Mouse (Mus musculus) T-helper 1 cell (primary cell): ENCODE results near the gene Spred2.
"Not testable (repeated sequence)": the region's sequence is repeated elsewhere in the genome, so short reads cannot be mapped to it uniquely, and the experiment has no call there.

Source experiments
- in situ Hi-C: fragments of 300-600 bp; cut with MboI, MseI; formaldehyde crosslinking; loops from one replicate; pipeline ENCODE4 v1.15.1; 2025; ENCODE audit warnings: high pct_unique_total_duplicates

The Spred2 gene

DNA sequence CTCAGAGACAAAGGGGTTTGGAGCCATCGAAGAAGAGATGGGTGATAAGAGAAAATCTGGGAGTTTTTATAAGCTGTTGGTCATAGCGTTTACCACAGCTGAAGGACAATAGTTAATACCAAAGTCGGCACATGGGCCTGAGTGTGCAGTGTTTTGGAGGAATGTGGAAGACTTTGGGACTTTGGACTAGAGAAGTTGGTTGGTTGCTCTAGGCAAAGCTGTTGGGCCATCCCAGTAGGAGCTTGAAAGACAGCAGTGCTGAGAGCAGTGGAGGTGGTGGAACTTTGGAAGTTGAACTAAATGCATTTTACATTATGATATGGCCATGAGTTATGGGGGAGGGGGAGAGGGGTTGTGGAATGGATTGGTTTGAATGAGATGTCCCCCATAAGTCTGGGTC lies 89.2 kb downstream of the Spred2 start:
- in situ Hi-C loops = loop anchor here (10.0 to 25.0 kb wide), 2 partner anchors 401 to 589 kb away; no protein-coding TSS in a partner anchor

DNA sequence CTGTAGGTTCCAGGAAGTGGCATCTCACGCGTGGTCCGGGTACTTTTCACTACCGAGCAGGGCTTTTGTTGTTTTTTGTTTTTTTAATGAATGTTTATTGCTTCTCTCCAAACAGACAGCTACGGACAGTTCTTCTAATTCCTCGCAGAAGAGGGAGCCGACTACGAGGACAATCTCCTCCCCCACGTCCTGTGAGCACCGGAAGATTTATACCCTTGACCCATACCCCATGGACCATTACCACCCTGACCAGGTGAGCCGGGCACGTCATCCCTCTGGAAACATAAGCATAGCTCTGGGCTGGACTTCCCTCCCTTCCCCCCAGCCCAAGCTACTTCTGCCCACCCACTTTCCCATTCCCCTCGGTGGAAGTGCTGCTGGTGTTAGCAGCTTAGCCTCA lies 93.8 kb downstream of the Spred2 start:
- in situ Hi-C loops = loop anchor here (10.0 to 25.0 kb wide), 2 partner anchors 406 to 593 kb away; no protein-coding TSS in a partner anchor

DNA sequence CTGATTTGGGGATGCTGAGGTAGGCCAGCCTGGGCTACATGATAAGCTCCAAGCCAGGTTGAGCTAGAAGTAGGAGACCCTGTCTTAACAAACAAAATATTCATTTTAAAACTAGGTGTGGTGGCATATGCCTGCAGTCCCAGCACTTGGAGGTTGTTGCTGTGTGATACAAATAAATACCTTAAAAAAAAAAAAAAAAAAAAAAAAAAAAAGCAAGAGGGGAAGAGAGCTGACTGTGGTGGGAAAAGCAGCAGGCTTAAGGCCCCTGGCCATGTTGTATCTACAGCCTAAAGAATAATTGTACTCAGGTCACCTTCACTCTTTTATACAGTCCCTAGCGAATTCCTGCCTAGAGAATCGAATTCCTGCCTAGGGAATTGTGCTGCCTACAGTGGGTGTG lies 94.7 kb downstream of the Spred2 start:
- in situ Hi-C loops = loop anchor here (10.0 to 25.0 kb wide), 2 partner anchors 407 to 594 kb away; no protein-coding TSS in a partner anchor

DNA sequence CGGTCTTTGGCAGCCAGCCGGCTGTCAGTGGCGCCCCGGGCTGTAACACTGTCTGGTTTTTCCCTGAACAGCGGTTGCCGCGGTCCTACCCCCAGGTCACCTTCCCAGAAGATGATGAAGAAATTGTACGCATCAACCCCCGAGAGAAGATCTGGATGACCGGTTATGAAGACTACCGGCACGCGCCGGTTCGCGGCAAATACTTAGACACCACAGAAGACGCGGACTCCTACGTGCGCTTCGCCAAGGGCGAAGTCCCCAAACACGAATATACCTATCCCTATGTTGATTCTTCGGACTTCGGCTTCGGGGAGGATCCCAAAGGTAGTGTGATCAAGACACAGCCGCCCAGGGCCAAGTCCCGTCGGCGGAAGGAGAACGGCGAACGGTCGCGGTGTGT lies 96.5 kb downstream of the Spred2 start:
- in situ Hi-C loops = loop anchor here (25.0 kb wide), 1 partner anchor 408 kb away; no protein-coding TSS in a partner anchor

DNA sequence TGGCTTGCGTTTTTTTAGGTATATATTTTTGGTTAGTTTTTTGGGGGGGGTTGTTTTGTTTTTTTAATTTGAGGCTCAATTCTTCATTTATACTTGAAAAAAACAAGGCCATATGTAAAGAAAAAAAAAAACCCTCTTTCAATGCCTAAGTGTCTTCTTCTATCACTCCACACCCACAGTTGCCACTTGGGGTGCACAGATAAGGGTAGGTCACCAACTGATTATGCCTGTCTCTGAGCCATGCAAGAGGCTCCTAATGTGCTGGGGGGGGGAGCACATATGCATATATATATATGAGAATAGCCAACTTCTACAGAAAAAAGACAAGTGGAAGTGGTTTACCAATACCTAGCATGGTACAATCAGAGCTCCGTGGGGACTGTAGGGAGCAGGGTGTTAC lies 98.3 kb downstream of the Spred2 start:
- in situ Hi-C loops = loop anchor here (25.0 kb wide), 1 partner anchor 410 kb away; no protein-coding TSS in a partner anchor

DNA sequence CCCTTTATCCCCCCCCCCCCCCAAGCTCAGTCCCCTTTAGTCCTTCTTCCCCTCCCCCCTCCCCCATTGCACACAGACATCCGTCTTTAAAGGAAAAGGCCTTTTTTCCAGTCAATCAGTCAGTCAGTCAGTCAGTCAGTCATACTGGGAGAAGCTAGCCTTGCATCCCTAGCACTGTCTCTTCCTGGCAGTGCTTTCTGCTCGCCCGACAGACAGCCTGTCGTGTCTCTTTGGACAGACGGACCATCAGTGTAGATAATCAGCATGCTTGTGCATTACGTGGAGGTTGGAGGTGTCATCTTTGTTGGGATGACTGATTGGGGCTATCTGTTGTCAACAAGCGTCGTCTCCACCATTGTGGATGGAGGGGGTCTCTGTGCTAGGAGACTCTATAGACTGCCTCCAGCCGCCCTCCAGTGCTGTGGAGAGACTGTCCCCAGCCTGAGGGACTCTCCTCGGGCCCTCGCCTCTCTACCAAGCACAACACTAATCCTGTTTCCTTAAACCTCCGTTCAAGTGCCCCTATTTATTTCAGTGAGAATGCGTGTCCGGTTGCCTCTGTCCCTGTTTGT lies 98.8 kb downstream of the Spred2 start:
- in situ Hi-C loops = loop anchor here (25.0 kb wide), 1 partner anchor 411 kb away; no protein-coding TSS in a partner anchor

DNA sequence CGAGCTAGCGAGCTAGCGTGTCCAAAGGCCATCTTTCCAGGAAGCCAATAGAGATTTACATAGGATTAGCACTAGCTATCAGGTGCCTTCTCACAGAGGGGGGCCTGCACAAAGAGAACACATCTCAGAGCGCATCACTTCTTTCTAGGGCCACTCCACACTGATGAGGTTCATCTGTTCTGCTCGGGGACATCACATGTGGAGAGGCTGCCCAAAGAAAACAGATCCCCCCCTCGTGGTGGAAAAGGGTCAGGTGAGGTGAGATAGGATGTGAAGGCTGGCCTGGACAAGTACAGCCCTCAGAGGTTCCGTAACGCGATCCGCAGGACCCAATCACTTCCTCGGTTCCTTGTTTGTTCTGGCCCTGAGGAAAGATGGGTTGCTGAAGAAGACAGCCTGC lies 101.7 kb downstream of the Spred2 start:
- in situ Hi-C loops = no loop called here

DNA sequence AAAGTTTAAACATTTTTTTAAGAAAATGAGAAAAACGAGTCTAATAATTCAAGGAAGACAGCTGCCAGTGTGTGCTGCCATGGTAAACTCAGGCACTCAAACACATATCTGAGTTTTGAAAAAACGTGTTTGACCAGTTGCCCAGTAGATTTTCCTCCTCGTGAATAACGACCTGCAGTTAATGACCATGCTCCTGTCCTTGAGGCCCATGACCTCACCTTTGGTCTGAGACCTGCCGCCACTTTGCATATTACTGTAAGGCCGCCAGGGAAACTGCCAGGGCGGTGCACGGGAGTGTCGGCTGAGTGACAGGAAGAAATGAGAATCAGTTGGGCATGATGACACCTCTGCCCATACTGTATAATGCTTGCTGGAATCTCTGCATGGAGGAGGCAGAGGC lies 103.5 kb downstream of the Spred2 start:
- in situ Hi-C loops = no loop called here

DNA sequence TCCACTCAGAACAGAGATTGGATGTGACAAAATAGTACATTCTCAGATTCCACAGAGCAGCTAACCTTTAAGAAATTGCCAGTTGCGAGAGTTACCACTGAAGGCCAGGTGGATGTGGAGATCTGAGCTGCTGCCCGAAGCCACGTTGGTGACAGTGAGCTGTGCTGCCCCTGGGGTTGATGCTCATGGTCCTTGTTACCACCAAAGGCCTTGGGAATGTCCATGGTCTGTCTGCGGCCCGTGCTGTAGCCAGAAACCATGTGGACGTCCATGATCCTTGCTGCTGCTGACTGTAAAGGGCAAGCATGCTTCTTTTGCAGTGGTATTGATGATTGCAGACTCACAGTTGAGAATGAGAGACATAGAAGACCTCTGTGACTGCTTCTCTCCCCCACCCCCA lies 104.2 kb downstream of the Spred2 start:
- in situ Hi-C loops = no loop called here

DNA sequence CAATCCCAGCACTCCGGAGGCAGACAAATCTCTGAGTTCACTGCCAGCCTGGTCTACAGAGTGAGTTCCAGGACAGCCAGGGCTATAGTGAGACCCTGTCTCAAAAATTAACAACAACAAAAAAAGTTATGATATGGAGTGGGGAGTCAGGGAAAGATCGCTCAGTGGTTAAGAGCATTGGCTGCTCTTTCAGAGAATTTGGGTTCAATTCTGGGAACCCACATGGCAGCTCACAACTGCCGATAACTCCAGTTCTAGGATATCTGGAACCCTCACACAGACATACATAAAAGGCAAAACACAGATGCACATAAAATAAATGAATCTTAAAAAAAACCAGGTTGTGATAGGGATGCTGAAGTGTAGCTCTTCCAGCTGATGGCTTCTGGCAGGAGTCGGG lies 104.8 kb downstream of the Spred2 start:
- in situ Hi-C loops = no loop called here

DNA sequence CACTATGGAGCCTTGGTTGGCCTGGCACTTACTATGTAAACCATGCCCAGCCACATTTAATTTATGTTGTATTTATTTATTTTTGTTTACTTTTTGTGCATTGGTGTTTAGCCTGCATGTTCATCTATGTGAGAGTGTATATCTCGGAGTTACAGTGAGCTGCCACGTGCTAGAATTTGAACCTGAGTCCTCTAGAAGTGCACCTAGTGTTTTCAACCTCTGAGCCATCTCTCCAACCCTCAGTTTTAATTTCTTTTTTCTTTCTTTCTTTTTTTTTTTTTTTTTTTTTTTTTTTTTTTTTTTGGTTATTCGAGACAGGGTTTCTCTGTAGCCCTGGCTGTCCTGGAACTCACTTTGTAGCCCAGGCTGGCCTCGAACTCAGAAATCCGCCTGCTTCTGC lies 106.8 kb downstream of the Spred2 start:
- in situ Hi-C loops = not testable (repeated sequence)

DNA sequence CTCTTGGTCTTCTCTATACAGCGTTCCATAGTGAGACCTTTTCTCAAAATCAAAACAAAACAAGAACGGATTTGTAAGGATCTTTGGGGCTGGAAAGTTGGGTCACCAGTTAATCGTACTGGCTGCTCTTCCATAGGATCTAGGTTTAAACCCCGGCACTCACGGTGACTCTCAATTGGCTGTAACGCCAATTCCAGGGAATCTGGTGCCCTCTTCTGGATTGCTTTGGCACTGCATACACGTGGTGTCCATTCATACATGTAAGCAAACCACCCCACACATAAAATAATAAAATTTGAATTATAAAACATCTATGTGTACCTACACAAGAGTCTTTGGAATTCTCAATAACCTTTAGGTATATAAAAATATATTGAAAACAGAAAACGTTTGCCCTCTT lies 107.4 kb downstream of the Spred2 start:
- in situ Hi-C loops = no loop called here

DNA sequence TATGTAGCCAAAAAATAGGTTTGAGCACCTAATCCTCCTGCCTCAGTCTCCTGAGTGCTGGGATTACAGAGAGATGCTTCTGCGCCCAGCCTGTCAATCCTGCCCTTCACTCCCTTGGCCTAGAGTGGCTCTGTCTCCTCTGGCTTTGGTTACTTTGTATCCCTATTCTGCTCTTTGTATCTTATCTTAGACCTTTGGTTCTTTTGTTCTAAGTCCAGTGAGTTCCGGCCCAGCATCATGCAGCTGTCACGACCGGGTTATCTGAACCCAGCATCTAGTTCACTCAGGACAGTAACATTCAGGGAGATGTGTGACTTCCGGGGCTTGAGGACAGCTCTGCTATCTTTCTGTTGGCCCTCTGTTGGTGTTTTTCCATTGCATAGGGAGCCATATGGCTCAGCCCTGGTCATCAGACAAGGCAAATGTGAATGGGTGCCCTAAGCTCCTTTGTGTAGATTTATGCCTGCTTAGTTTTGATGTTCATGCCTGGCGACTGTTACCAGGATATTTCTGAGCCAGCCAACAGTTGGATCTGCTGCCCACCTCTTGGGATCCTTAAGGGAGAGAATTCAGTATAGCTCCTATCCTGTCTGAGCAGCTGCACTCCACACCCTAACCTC lies 109.5 kb downstream of the Spred2 start:
- in situ Hi-C loops = no loop called here

DNA sequence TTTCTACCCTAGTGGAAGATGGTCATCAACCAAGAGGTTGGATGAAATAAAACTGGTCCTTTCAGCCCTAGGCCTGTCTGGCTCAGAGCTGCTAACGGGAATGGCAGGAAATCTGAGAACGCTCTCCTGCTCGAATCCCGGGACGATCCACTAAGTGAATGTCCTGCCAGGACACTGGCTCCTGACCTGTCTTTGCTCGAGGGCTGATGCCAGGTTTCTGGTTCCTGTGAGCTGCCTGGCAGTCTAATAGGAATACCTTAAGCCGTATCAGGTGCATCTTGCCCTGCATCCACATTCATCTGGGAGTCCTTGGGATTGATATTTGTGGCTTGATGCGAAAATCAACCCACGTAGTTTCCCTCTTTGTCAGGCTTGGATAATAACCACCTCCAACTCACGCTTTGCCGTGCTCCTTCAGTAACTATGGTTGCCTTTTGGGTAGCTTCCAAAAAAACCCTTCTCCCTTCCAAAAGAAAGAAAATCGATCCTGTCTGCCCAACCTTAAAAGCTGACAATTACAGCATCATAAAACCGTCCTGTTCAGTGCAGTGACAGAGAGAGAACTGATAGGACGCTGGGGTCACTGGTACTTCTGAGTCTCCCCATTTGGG lies 110.3 kb downstream of the Spred2 start:
- in situ Hi-C loops = no loop called here

DNA sequence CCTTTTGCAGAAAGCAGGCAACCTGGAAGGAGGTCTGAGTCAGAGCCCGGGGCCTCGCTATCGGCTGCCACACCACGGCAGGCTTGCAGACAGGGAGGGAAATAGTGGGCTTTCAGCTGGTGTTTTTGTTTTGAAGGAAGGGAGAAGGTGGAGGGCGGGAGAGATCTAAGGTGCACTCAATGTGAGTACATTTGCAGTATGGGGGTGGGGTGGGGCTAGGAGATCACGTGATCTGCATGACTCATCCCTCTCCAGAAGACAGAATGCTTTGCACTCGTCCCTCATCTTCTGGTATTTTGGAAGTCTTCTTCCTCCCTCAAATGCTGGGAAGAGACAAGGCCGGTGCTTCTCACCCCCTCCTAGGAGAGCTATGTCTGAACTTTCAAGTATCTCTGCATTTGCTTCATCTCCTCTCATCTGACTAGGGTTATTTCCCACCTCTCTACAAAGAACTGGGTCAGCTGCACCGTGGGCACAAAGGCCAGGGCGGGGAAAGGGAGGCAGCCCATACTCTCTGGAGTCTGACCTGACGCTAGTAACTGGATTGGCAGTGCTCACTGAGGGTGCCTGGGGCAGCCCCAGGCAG lies 111.3 kb downstream of the Spred2 start:
- in situ Hi-C loops = no loop called here

DNA sequence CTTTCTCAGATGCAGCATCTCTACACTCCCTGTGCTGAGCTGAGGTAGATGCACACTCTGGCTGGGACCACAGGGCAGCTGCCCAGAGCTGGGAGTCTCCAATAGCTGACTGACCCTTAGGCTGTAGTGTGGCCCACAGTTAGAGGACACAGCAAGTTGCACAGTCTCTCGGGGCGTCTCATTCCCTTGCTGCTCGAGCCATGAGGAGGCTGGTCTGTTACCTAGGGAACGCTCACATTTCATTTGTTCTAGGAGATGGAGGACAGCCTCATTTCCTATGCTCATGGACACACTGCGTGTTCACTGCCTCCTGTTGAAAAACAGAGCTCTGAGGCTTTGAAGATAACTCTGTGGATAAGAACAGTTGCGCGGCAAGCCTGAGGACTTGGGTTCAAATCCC lies 111.8 kb downstream of the Spred2 start:
- in situ Hi-C loops = no loop called here

DNA sequence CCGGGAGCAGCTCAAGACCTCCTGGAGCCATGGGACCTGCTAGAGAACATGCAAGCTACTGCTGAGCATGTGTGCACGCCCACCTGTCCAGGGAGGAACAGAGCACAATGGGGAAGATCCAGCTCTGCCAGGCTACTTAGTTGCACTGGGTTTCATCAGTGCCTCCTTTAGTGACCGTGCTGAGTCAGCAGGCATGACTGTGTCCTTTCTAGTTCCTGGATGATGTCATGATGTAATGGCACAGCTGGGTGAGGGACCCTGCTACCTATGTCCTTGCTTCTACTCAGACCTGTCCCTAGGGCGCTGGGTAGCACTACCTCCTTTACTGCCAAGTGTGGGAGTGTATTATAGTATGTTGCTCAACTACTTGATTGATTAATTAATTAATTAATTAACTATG lies 113.6 kb downstream of the Spred2 start:
- in situ Hi-C loops = no loop called here

DNA sequence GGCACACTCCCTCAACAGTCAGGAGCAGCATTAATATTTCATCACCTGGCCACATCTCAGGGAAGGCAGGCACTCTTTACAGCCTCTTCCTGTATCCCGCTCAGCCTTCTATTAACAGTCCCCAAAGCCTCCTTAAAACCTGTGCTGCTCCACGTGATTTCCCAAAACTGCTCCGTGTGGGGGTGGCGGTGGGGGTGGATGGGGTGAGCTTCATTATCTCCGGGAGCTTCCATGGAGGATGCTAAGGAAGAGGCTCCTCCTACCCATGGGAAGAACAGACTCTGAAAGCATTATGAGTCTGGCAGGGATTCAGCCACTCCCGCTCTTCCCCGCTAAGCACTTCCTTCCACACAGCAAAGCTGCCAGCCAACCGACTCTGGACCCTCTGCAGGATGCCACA lies 114.5 kb downstream of the Spred2 start:
- in situ Hi-C loops = no loop called here

DNA sequence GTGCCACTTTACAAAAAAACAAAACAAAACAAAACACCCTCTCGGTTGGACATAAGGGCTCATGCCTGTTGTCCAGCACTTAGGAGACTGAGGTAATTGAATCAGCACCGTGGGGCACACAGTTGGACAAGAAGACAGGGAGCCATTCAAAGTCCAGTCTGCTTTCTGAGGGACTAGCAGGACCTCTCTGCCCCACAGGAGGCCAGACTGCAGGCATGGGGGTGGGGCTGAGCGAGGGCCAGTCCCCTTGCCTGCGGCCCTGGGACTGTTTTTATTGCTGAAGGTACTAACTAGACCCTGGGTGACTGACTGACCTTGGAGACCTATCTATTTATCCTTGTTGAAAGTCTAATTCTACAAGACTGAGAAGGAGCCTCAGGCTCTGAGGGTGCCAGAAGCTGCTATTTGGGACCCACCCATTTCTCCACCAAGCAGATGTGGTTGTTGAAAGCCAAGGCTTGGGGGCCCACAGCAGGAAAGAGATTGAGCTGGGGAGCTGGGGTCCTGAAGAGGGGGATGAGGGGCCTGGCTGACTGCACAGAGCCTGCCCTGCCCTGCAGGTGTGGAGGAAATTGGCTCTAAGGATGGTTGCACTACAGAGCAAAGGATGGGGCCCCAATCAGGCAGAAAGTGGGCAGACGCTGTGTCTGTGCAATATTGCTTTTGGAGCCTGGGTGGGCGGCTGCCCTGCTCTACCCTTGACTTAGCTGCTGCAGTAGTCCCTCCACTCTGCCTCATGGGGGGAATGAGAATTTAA lies 117.2 kb downstream of the Spred2 start:
- in situ Hi-C loops = loop anchor here (10.0 kb wide), 1 partner anchor 207 kb away; no protein-coding TSS in a partner anchor

DNA sequence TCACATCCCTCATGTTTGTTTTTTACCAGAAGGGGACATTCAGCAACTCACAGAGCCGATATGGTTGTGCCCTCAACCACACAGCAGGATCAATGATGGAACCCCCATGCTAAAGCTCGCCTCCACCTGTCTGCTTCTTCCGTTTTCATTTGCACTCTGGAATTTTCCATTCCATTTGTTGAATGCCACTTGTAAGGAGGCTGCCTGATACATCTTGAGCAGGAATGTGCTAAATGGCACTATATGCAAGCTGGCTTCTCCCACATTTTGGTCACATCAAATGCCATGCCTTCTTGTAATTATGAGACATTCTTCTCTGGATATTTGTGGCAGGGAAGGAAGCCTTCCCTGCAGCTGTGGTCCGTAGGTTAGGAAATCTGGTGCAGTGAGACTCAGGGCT lies 117.9 kb downstream of the Spred2 start:
- in situ Hi-C loops = loop anchor here (10.0 kb wide), 1 partner anchor 207 kb away; no protein-coding TSS in a partner anchor

DNA sequence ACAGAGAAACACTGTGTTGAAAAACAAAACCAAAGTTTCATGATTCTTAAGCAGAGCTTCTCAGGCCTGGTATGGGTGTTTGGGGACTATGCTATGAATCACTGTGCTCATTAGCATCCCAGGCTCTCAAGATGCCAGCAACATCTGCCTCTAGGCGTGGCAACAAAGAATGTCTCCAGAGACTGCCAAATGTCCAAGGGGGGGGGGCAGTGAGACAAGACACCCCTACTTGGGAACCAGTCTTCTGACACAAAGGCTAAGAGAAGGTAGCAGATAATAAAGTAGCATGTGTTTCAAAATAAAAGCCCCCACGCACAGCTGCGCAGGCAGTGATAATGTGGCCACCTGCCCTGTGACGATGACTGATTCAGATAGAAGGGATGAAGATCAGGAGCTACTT lies 119.1 kb downstream of the Spred2 start:
- in situ Hi-C loops = loop anchor here (10.0 kb wide), 1 partner anchor 208 kb away; no protein-coding TSS in a partner anchor

DNA sequence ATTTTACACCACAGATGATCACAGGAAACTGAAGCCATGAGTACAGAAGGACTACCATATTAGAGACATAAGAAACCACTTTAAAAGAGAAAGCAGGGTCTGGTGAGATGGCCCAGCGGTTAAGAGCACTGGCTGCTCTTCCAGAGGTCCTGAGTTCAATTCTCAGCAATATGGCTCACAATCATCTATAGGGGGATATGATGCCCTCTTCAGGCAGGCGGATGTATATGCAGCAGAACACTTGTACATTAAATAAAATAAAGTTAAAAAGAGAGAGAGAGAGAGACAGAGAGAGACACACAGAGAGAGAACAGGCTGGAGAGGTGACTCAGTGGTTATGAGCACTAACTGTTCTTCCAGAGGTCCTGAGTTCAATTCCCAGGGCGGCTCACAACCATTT lies 121.4 kb downstream of the Spred2 start:
- in situ Hi-C loops = loop anchor here (10.0 kb wide), 1 partner anchor 211 kb away; no protein-coding TSS in a partner anchor
